Mouse (Mus musculus): ENCODE measurements around the gene Kat6b.

- TF ChIP-seq POLR2A (IDR thresholded peaks at IDR 0.05; ENCODE audit: borderline replicate concordance, insufficient read depth, low read length): no peak
- no peak for TF ChIP-seq CTCF (IDR thresholded peaks at IDR 0.05; ENCODE audit: borderline replicate concordance, insufficient read depth, low read depth, low read length)
Observed at GRCm38 (mm10) chr14:21507046-21507445, 25.8 kb downstream of the Kat6b start.
